Mouse (Mus musculus): ENCODE measurements around the gene Chl1. TPM values are rescaled to one million over a fixed set of nuclear protein-coding genes. Genes with fewer than 3 reads are reported as not detected.

Gene Chl1
- polyA plus RNA-seq, 1 experiment from 2014 or later: 10.8 TPM

GRCm38 (mm10) chr6:103513621-103514241 is 3.3 kb downstream of the Chl1 start:
- no peaks in the 10 kb centered on the region for H3K36me3 ChIP-seq
- WGBS: 69% methylated on average over 8 of the region's 8 CpGs
- H3K27ac ChIP-seq: no peak overlapping the region
- H3K9me3 ChIP-seq: no peaks in the 10 kb centered on the region
- H3K27me3 ChIP-seq (ENCODE audit: insufficient read depth, poor library complexity, severe bottlenecking): peaks cover 51% of the 10 kb centered on the region
- peaks cover 21% of the 10 kb centered on the region for H3K4me1 ChIP-seq (replicated peaks)
- no peak for DNase-seq (ENCODE audit: low spot score)
- H3K4me3 ChIP-seq: no peak overlapping the region

DNA sequence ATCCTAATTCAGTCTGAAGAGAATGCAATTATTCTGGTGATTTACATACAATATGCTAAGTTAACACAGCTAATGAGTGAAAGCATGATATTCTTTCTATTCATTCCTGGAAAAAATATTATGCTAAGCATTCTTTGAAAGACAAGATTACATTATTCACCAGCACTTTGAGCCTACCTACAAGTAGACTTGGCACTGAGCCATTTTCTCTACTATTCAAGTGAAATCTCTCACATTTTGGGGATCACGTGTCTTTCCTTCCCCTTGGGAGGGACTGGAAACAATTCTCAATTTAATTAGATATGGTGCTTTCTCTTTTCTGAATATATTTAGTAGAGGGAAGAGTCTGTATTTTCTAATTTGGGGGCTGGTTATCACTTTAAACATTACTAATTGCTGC is 4.0 kb downstream of the Chl1 start:
- H3K36me3 ChIP-seq: no peaks in the 10 kb centered on the region
- H3K4me3 ChIP-seq: no peak overlapping the region
- H3K27ac ChIP-seq: no peak overlapping the region
- peaks cover 46% of the 10 kb centered on the region for H3K27me3 ChIP-seq (ENCODE audit: insufficient read depth, poor library complexity, severe bottlenecking)
- WGBS: 50% methylated on average over 1 of the region's 1 CpGs
- no peak for DNase-seq (ENCODE audit: low spot score)
- no peaks in the 10 kb centered on the region for H3K9me3 ChIP-seq
- peaks cover 21% of the 10 kb centered on the region for H3K4me1 ChIP-seq (replicated peaks)

GRCm38 (mm10) chr6:103514756-103515155 is 4.4 kb downstream of the Chl1 start:
- Histone ChIP-seq H3K4me3 (no peak overlapping the region), H3K27me3 (ENCODE audit: insufficient read depth, poor library complexity, severe bottlenecking) (peaks cover 42% of the 10 kb centered on the region), H3K27ac (no peak overlapping the region), H3K9me3 (no peaks in the 10 kb centered on the region), H3K36me3 (no peaks in the 10 kb centered on the region), H3K4me1 (replicated peaks) (peaks cover 21% of the 10 kb centered on the region)
- WGBS: 76% methylated on average over 1 of the region's 1 CpGs
- no peak for DNase-seq (ENCODE audit: low spot score)

DNA sequence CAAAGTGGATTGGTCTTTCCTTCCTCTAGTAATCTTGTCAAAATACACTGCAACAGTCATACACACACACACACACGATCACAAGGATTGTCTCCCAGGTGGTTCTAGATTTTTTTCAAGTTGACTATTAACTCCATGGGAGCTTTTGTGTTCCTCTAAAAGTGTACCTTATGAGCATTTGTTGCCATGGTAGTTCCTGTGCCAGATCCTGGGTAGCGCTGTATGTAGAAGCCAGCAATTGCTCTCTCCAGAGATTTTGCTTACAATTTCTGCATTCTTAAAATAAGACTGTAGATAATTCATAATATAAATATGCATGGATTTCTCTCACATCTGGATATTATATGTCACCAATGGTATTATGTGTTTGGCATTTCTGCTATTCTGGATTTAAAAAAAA is 9.2 kb downstream of the Chl1 start:
- H3K4me3 ChIP-seq: no peak overlapping the region
- whole genome bisulfite sequencing: 91% methylated on average over 2 of the region's 2 CpGs
- no peaks in the 10 kb centered on the region for H3K4me1 ChIP-seq (replicated peaks)
- no peak for DNase-seq (ENCODE audit: low spot score)
- no peaks in the 10 kb centered on the region for H3K27me3 ChIP-seq (ENCODE audit: insufficient read depth, poor library complexity, severe bottlenecking)
- H3K27ac ChIP-seq: no peak overlapping the region
- H3K36me3 ChIP-seq: no peaks in the 10 kb centered on the region
- H3K9me3 ChIP-seq: no peaks in the 10 kb centered on the region

- WGBS: 86% methylated on average over 2 of the region's 2 CpGs
- Histone ChIP-seq H3K27me3 (ENCODE audit: insufficient read depth, poor library complexity, severe bottlenecking) (no peaks in the 10 kb centered on the region), H3K36me3 (no peaks in the 10 kb centered on the region), H3K27ac (no peak overlapping the region), H3K4me3 (no peak overlapping the region), H3K4me1 (replicated peaks) (no peaks in the 10 kb centered on the region), H3K9me3 (no peaks in the 10 kb centered on the region)
- DNase-seq (ENCODE audit: low spot score): no peak
These were observed 15.1 kb downstream of the Chl1 start for GRCm38 (mm10) chr6:103525326-103526024.

- H3K27me3 ChIP-seq (ENCODE audit: insufficient read depth, poor library complexity, severe bottlenecking): no peaks in the 10 kb centered on the region
- H3K4me3 ChIP-seq: no peak overlapping the region
- H3K27ac ChIP-seq: no peak overlapping the region
- no peaks in the 10 kb centered on the region for H3K9me3 ChIP-seq
- DNase-seq (ENCODE audit: low spot score): no peak
- 82% methylated on average over 8 of the region's 8 CpGs for WGBS
- H3K4me1 ChIP-seq (replicated peaks): no peaks in the 10 kb centered on the region
- no peaks in the 10 kb centered on the region for H3K36me3 ChIP-seq
These were observed 16.8 kb downstream of the Chl1 start for GRCm38 (mm10) chr6:103526945-103527777.

DNA sequence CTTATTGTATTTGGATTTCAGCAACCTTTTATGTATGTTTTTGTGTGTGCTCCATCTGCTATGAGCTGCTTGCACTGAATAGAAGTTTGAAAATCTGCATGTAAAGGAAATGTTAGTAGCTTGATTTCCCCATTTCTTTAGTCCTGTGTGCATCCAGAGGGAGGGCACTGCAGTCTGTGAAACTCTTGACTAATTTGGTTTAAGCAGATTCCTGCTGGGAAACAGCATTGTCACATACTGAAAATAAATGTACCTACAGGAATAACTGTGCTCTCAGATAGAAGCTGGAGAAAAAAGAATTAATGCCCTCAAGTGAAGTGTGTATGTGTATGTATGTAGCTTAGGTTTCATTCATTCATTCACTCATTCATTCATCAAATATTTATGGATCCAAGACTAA is 22.7 kb downstream of the Chl1 start:
- no peaks in the 10 kb centered on the region for H3K36me3 ChIP-seq

DNA sequence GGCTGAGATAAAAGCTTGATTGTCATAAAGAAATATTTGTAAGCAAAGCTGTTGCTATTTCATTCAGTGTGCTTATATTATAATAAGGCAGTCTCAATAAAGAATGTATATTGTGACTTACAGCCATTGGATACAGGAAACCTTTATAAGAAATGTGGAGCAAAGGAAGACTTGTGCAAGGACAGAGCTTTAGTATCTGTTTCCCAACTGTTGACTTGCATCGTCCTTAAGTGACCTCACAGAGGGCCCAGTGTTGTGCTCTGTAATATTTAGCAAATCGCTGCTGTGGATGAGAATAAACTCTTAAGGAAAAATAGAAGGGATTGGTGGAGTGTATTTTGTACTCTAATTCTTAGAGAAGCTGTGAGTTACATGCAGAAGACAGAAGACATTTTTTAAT is 23.6 kb downstream of the Chl1 start:
- no peak for DNase-seq (ENCODE audit: low spot score)
- no peak overlapping the region for H3K4me3 ChIP-seq
- no peaks in the 10 kb centered on the region for H3K36me3 ChIP-seq
- no peaks in the 10 kb centered on the region for H3K9me3 ChIP-seq
- no peak overlapping the region for H3K27ac ChIP-seq
- no peaks in the 10 kb centered on the region for H3K27me3 ChIP-seq (ENCODE audit: insufficient read depth, poor library complexity, severe bottlenecking)
- no peaks in the 10 kb centered on the region for H3K4me1 ChIP-seq (replicated peaks)
- 88% methylated on average over 2 of the region's 2 CpGs for WGBS

More for the DNA sequence above, 22.7 kb downstream of the Chl1 start:
- Histone ChIP-seq H3K27me3 (ENCODE audit: insufficient read depth, poor library complexity, severe bottlenecking) (no peaks in the 10 kb centered on the region), H3K4me3 (no peak overlapping the region), H3K27ac (no peak overlapping the region), H3K4me1 (replicated peaks) (no peaks in the 10 kb centered on the region), H3K9me3 (no peaks in the 10 kb centered on the region)
- DNase-seq (ENCODE audit: low spot score): no peak

DNA sequence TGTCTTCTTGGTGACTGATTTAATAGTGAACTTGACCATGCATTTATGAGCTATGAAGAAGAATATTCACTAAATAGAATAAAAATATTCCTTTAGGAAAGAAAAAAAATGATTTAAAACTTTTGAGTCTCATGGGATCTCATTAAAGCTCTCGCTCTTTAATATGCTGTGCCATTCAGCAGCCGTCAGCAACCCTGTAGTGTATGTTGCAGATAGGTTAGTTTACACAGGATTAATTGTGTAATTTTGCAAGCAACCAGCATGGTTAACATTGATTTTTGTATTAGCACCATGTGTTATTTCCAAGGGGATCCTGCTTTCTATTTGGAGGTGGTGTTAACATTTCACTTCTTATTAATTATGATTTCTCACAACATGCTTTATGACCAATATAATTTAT is 32.2 kb downstream of the Chl1 start:
- H3K4me1 ChIP-seq (replicated peaks): no peaks in the 10 kb centered on the region
- H3K4me3 ChIP-seq: no peak overlapping the region
- H3K27ac ChIP-seq: no peak overlapping the region
- H3K9me3 ChIP-seq: no peaks in the 10 kb centered on the region
- no peaks in the 10 kb centered on the region for H3K27me3 ChIP-seq (ENCODE audit: insufficient read depth, poor library complexity, severe bottlenecking)
- WGBS: 89% methylated on average over 2 of the region's 2 CpGs
- H3K36me3 ChIP-seq: no peaks in the 10 kb centered on the region
- DNase-seq (ENCODE audit: low spot score): no peak

DNA sequence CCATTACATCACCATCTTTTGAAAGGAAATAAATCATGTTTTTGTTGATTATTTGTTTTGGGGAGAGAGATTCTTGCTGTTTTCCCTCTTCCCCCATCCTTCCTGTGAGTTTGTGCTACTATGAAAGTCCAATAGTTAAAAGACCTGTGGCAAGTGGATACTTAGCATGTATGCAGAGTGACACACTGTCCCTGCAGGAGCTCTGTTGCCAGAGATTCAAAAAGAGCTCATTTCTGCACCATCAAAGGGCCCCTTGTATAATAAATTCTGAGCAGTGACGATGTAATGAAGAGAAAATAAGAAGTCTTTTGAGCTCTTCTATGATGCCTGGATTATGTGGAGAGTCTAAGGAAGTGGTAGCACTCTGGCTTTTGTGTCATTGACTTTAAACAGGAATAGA is 33.4 kb downstream of the Chl1 start:
- H3K36me3 ChIP-seq: no peaks in the 10 kb centered on the region
- no peaks in the 10 kb centered on the region for H3K4me1 ChIP-seq (replicated peaks)
- WGBS: 33% methylated on average over 1 of the region's 1 CpGs
- H3K4me3 ChIP-seq: no peak overlapping the region
- DNase-seq (ENCODE audit: low spot score): no peak
- H3K9me3 ChIP-seq: no peaks in the 10 kb centered on the region
- H3K27ac ChIP-seq: no peak overlapping the region
- H3K27me3 ChIP-seq (ENCODE audit: insufficient read depth, poor library complexity, severe bottlenecking): no peaks in the 10 kb centered on the region

- WGBS: 79% methylated on average over 3 of the region's 3 CpGs
- Histone ChIP-seq H3K36me3 (no peaks in the 10 kb centered on the region), H3K4me1 (replicated peaks) (no peaks in the 10 kb centered on the region), H3K27ac (no peak overlapping the region), H3K27me3 (ENCODE audit: insufficient read depth, poor library complexity, severe bottlenecking) (no peaks in the 10 kb centered on the region), H3K4me3 (no peak overlapping the region), H3K9me3 (no peaks in the 10 kb centered on the region)
- no peak for DNase-seq (ENCODE audit: low spot score)
These were observed 35.9 kb downstream of the Chl1 start for GRCm38 (mm10) chr6:103546314-103546713.

DNA sequence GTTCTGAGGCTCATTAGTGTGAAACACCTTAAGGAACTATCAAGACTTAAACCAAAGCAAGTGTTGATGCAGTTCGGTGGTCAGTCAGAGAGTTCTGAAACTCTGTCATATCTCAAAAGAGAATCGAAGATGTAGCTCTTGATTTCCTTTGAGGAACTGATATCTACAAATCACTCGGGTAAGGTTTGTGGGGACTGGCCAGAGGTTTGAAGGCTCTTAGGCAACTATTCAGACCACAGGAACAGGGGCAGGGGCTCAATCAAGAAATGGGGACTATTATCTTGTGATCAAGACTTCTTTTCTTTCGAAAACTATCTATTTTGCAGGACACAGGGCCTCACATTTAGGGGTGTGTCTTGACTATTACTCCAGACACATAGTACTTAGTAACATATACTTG is 39.5 kb downstream of the Chl1 start:
- H3K4me3 ChIP-seq: no peak overlapping the region
- H3K4me1 ChIP-seq (replicated peaks): no peaks in the 10 kb centered on the region
- H3K27me3 ChIP-seq (ENCODE audit: insufficient read depth, poor library complexity, severe bottlenecking): no peaks in the 10 kb centered on the region
- no peaks in the 10 kb centered on the region for H3K9me3 ChIP-seq
- WGBS: 89% methylated on average over 4 of the region's 4 CpGs
- no peak for DNase-seq (ENCODE audit: low spot score)
- no peak overlapping the region for H3K27ac ChIP-seq
- H3K36me3 ChIP-seq: no peaks in the 10 kb centered on the region
